18 mouse cellular contexts compared by ENCODE assay signal in genomic region chr13:9162888-9163287, GRCm38 (mm10).
DNase-seq lines count a peak whose midpoint lies in the region; ATAC-seq and TF ChIP-seq lines count a peak whose summit lies in the region.
"Had no signal": no experiment of that assay in that cellular context is flagged by ENCODE, and none has a peak within 500 bp of the region (broad histone marks: within the 10 kb centered on the region; RNA-seq: fewer than 3 reads in every experiment).

No protein-coding gene starts in this region.

- ATAC-seq in intestine, embryonic 15.5 days = peak; percentile 76
- ATAC-seq in intestine, embryonic 16.5 days = peak; percentile 82
- ATAC-seq in stomach, postnatal 0 days (ENCODE audit: low FRiP score, low TSS enrichment) = no peak
- no peak for ATAC-seq in activated CD4-positive, CD25-positive, alpha-beta regulatory T cell, adult 4 months
- ATAC-seq: forebrain, embryonic 13.5 days; forebrain, embryonic 15.5 days had no signal

- H3K27ac ChIP-seq in intestine, embryonic 15.5 days = no peak overlapping the region
- H3K27ac ChIP-seq in intestine, embryonic 16.5 days (ENCODE audit: low read length) = no peak overlapping the region
- peak overlapping the region; percentile 41; the same call in 1 of the 2 replicates for H3K27ac ChIP-seq in stomach, postnatal 0 days (replicated peaks)
- H3K27ac ChIP-seq: embryonic facial prominence, embryonic 10.5 days; embryonic facial prominence, embryonic 12.5 days; forebrain, embryonic 13.5 days; forebrain, embryonic 15.5 days had no signal

- TF ChIP-seq EP300 in stomach, postnatal 0 days (optimal IDR thresholded peaks at IDR 0.05) = no peak

- H3K36me3 ChIP-seq in intestine, embryonic 15.5 days = peaks cover 20% of the 10 kb centered on the region
- H3K36me3 ChIP-seq in intestine, embryonic 16.5 days (ENCODE audit: control insufficient read depth, insufficient read depth, low read length) = peaks cover 14% of the 10 kb centered on the region
- peaks cover 31% of the 10 kb centered on the region for H3K36me3 ChIP-seq in stomach, postnatal 0 days (ENCODE audit: control insufficient read depth, insufficient read depth, low read length)

- H3K4me3 ChIP-seq in intestine, embryonic 15.5 days (replicated peaks) = no peak overlapping the region
- no peak overlapping the region for H3K4me3 ChIP-seq in intestine, embryonic 16.5 days (ENCODE audit: low read length)
- no peak overlapping the region for H3K4me3 ChIP-seq in stomach, postnatal 0 days (ENCODE audit: low read depth, low read length)
- H3K4me3 ChIP-seq: embryonic facial prominence, embryonic 10.5 days; embryonic facial prominence, embryonic 12.5 days; forebrain, embryonic 13.5 days; forebrain, embryonic 15.5 days had no signal

- H3K9me3 ChIP-seq in intestine, embryonic 15.5 days = no peaks in the 10 kb centered on the region
- no peaks in the 10 kb centered on the region for H3K9me3 ChIP-seq in intestine, embryonic 16.5 days (ENCODE audit: control insufficient read depth, low read length)
- no peaks in the 10 kb centered on the region for H3K9me3 ChIP-seq in stomach, postnatal 0 days (ENCODE audit: control insufficient read depth, low read length)
- H3K9me3 ChIP-seq: embryonic facial prominence, embryonic 10.5 days; embryonic facial prominence, embryonic 12.5 days; forebrain, embryonic 13.5 days; forebrain, embryonic 15.5 days had no signal

- no peak for TF ChIP-seq CTCF in stomach, postnatal 0 days (IDR thresholded peaks at IDR 0.05; ENCODE audit: low read depth)

- intact Hi-C loops in left cerebral cortex, postnatal 10 days (cut with DNase I) = no loop called here

- H3K4me2 ChIP-seq in intestine, embryonic 15.5 days (replicated peaks) = no peak overlapping the region
- H3K4me2 ChIP-seq in intestine, embryonic 16.5 days (ENCODE audit: low read depth, low read length) = no peak overlapping the region
- no peak overlapping the region for H3K4me2 ChIP-seq in stomach, postnatal 0 days (replicated peaks; ENCODE audit: low read depth)
- H3K4me2 ChIP-seq: embryonic facial prominence, embryonic 12.5 days; forebrain, embryonic 13.5 days; forebrain, embryonic 15.5 days had no signal

- DNase-seq in stomach, postnatal 0 days (ENCODE audit: low spot score) = no peak
- no peak for DNase-seq in testis, postnatal 10 days (ENCODE audit: low spot score)
- no peak for DNase-seq in left cerebral cortex, postnatal 10 days (ENCODE audit: extremely low spot score in 1 of 2, low spot score in 2 of 2)
- DNase-seq: adrenal gland, adult 8-10 months; adrenal gland, postnatal 14 days; adrenal gland, postnatal 36 days; cerebellum, adult 11-12 months; cerebellum, adult 2 months; cerebellum, adult 9-10 months; cerebellum, postnatal 10 days; cerebellum, postnatal 25 days had no signal

- H3K4me1 ChIP-seq in intestine, embryonic 15.5 days (replicated peaks) = no peaks in the 10 kb centered on the region
- no peaks in the 10 kb centered on the region for H3K4me1 ChIP-seq in intestine, embryonic 16.5 days (ENCODE audit: control insufficient read depth, insufficient read depth, low read length)
- no peaks in the 10 kb centered on the region for H3K4me1 ChIP-seq in stomach, postnatal 0 days (replicated peaks; ENCODE audit: control insufficient read depth, insufficient read depth)
- H3K4me1 ChIP-seq: embryonic facial prominence, embryonic 10.5 days; embryonic facial prominence, embryonic 12.5 days; forebrain, embryonic 13.5 days; forebrain, embryonic 15.5 days had no signal

- WGBS in intestine, embryonic 15.5 days = 85% methylated on average over 4 of the region's 4 CpGs
- 76% methylated on average over 4 of the region's 4 CpGs for WGBS in intestine, embryonic 16.5 days
- WGBS in stomach, postnatal 0 days = 90% methylated on average over 4 of the region's 4 CpGs

- no peaks in the 10 kb centered on the region for H3K27me3 ChIP-seq in intestine, embryonic 15.5 days (replicated peaks)
- H3K27me3 ChIP-seq in intestine, embryonic 16.5 days (replicated peaks; ENCODE audit: control insufficient read depth, insufficient read depth, low read length) = no peaks in the 10 kb centered on the region
- H3K27me3 ChIP-seq in stomach, postnatal 0 days (ENCODE audit: control insufficient read depth, insufficient read depth, low read length) = no peaks in the 10 kb centered on the region
- H3K27me3 ChIP-seq: embryonic facial prominence, embryonic 12.5 days; forebrain, embryonic 13.5 days; forebrain, embryonic 15.5 days had no signal

- H3K9ac ChIP-seq in intestine, embryonic 15.5 days = no peak overlapping the region
- no peak overlapping the region for H3K9ac ChIP-seq in intestine, embryonic 16.5 days (ENCODE audit: low read depth, low read length)
- no peak overlapping the region for H3K9ac ChIP-seq in stomach, postnatal 0 days (ENCODE audit: low read length)
- H3K9ac ChIP-seq: embryonic facial prominence, embryonic 12.5 days; forebrain, embryonic 13.5 days; forebrain, embryonic 15.5 days had no signal

Comparison
In these comparisons a context has a peak if more than half of its experiments do, and no peak if none do; other contexts are left out.
1. ATAC-seq: peak in intestine, embryonic 15.5 days (single experiment) and intestine, embryonic 16.5 days (single experiment); none in stomach, postnatal 0 days (single experiment) and activated CD4-positive, CD25-positive, alpha-beta regulatory T cell, adult 4 months (single experiment).